Mouse (Mus musculus): Measurements from ENCODE around the gene Arhgef15. TPM values are rescaled to one million over a fixed set of nuclear protein-coding genes. Genes with fewer than 3 reads are reported as not detected.

Gene Arhgef15
- polyA plus RNA-seq, 1 experiment, result 2.6 TPM

- Histone ChIP-seq H3K9me3 (replicated peaks; ENCODE audit: control insufficient read depth, insufficient read depth, low read length, poor library complexity, severe bottlenecking) (no peaks in the 10 kb centered on the region), H3K27me3 (ENCODE audit: control insufficient read depth, insufficient read depth, low read length, poor library complexity, severe bottlenecking) (no peaks in the 10 kb centered on the region), H3K36me3 (ENCODE audit: control insufficient read depth, insufficient read depth, low read length, poor library complexity, severe bottlenecking) (no peaks in the 10 kb centered on the region), H3K4me1 (ENCODE audit: control insufficient read depth, insufficient read depth, low read length) (peaks cover 6% of the 10 kb centered on the region), H3K9ac (ENCODE audit: low read depth, poor library complexity, severe bottlenecking) (no peak overlapping the region), H3K4me3 (ENCODE audit: low read depth, low read length) (no peak overlapping the region), H3K27ac (ENCODE audit: insufficient read depth, low read length) (peak overlapping the region; percentile 49)
- TF ChIP-seq CTCF (IDR thresholded peaks at IDR 0.05; ENCODE audit: low read depth, low read length) (no peak), EP300 (IDR thresholded peaks at IDR 0.05; ENCODE audit: insufficient read depth, low read depth, low read length) (no peak), POLR2A (IDR thresholded peaks at IDR 0.05; ENCODE audit: insufficient read depth, low read length) (no peak)
Measured at GRCm38 (mm10) chr11:68961596-68961995, 4.3 kb upstream of the Arhgef15 start.

DNA sequence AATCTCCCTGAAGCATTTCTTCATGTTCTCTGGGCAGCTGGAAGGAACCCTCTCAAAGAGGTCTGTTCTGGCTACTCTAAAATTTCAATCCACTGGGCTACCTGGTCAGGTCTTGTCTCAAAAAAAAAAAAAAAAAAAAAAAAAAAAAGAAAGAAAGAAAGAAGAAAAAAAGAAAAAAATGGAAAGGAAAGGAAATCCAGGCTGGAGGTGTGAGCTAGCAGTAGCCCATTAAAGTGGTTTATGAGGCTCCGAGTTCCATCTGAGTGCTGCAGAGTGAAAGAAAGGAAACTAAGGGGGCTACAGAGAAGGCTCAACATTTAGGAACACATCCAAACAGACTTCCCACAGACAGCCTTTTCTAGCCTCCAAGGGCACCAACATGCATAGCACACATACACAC is 691 bp upstream of the Arhgef15 start:
- peaks cover 5% of the 10 kb centered on the region for H3K4me1 ChIP-seq (ENCODE audit: control insufficient read depth, insufficient read depth, low read length)
- TF ChIP-seq EP300 (IDR thresholded peaks at IDR 0.05; ENCODE audit: insufficient read depth, low read depth, low read length) (no peak), POLR2A (IDR thresholded peaks at IDR 0.05; ENCODE audit: insufficient read depth, low read length) (no peak), CTCF (IDR thresholded peaks at IDR 0.05; ENCODE audit: low read depth, low read length) (no peak)

GRCm38 (mm10) chr11:68956697-68957096 is 583 bp downstream of the Arhgef15 start:
- Histone ChIP-seq H3K9me3 (replicated peaks; ENCODE audit: control insufficient read depth, insufficient read depth, low read length, poor library complexity, severe bottlenecking) (no peaks in the 10 kb centered on the region), H3K4me3 (ENCODE audit: low read depth, low read length) (peak overlapping the region; percentile 69), H3K27ac (ENCODE audit: insufficient read depth, low read length) (no peak overlapping the region), H3K36me3 (ENCODE audit: control insufficient read depth, insufficient read depth, low read length, poor library complexity, severe bottlenecking) (no peaks in the 10 kb centered on the region), H3K4me1 (ENCODE audit: control insufficient read depth, insufficient read depth, low read length) (peaks cover 3% of the 10 kb centered on the region), H3K9ac (ENCODE audit: low read depth, poor library complexity, severe bottlenecking) (peak overlapping the region; percentile 21; the same call in 1 of the 2 replicates), H3K27me3 (ENCODE audit: control insufficient read depth, insufficient read depth, low read length, poor library complexity, severe bottlenecking) (no peaks in the 10 kb centered on the region)
- TF ChIP-seq CTCF (IDR thresholded peaks at IDR 0.05; ENCODE audit: low read depth, low read length), result no peak
- no peak for TF ChIP-seq EP300 (IDR thresholded peaks at IDR 0.05; ENCODE audit: insufficient read depth, low read depth, low read length)
- no peak for TF ChIP-seq POLR2A (IDR thresholded peaks at IDR 0.05; ENCODE audit: insufficient read depth, low read length)

More for the DNA sequence above, 691 bp upstream of the Arhgef15 start:
- H3K9ac ChIP-seq (ENCODE audit: low read depth, poor library complexity, severe bottlenecking), result 0 out of 2 replicates have a peak overlapping the region, but pooled peaks have one; percentile 21
- H3K9me3 ChIP-seq (replicated peaks; ENCODE audit: control insufficient read depth, insufficient read depth, low read length, poor library complexity, severe bottlenecking), result no peaks in the 10 kb centered on the region
- H3K27me3 ChIP-seq (ENCODE audit: control insufficient read depth, insufficient read depth, low read length, poor library complexity, severe bottlenecking), result no peaks in the 10 kb centered on the region
- no peaks in the 10 kb centered on the region for H3K36me3 ChIP-seq (ENCODE audit: control insufficient read depth, insufficient read depth, low read length, poor library complexity, severe bottlenecking)
- H3K27ac ChIP-seq (ENCODE audit: insufficient read depth, low read length), result no peak overlapping the region
- no peak overlapping the region for H3K4me3 ChIP-seq (ENCODE audit: low read depth, low read length)

- Histone ChIP-seq H3K9me3 (replicated peaks; ENCODE audit: control insufficient read depth, insufficient read depth, low read length, poor library complexity, severe bottlenecking) (no peaks in the 10 kb centered on the region), H3K4me3 (ENCODE audit: low read depth, low read length) (no peak overlapping the region), H3K9ac (ENCODE audit: low read depth, poor library complexity, severe bottlenecking) (peak overlapping the region; percentile 21; the same call in 1 of the 2 replicates), H3K36me3 (ENCODE audit: control insufficient read depth, insufficient read depth, low read length, poor library complexity, severe bottlenecking) (no peaks in the 10 kb centered on the region), H3K4me1 (ENCODE audit: control insufficient read depth, insufficient read depth, low read length) (peaks cover 2% of the 10 kb centered on the region), H3K27me3 (ENCODE audit: control insufficient read depth, insufficient read depth, low read length, poor library complexity, severe bottlenecking) (no peaks in the 10 kb centered on the region), H3K27ac (ENCODE audit: insufficient read depth, low read length) (no peak overlapping the region)
- TF ChIP-seq POLR2A (IDR thresholded peaks at IDR 0.05; ENCODE audit: insufficient read depth, low read length), result no peak
- TF ChIP-seq EP300 (IDR thresholded peaks at IDR 0.05; ENCODE audit: insufficient read depth, low read depth, low read length), result no peak
- no peak for TF ChIP-seq CTCF (IDR thresholded peaks at IDR 0.05; ENCODE audit: low read depth, low read length)
Measured at GRCm38 (mm10) chr11:68956107-68956506, 1.2 kb downstream of the Arhgef15 start.

DNA sequence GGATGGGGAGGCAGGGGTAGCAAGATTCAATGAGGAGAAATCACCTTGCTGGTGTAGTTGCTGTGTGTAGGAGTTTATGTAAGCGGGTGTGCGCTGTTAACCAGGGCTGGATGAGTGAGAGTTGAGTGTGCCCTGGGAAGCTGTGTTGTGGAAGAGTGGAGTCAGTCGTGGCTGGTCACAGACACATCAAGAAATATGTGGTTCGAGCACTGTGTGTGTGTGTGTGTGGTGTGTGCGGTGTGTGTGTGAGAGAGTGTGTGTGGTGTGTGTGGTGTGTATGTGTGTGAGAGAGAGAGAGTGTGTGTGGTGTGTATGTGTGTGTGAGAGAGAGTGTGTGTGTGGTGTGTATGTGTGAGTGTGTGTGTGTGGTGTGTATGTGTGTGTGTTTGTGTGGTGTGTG is 1.8 kb downstream of the Arhgef15 start:
- no peak overlapping the region for H3K4me3 ChIP-seq (ENCODE audit: low read depth, low read length)
- no peaks in the 10 kb centered on the region for H3K27me3 ChIP-seq (ENCODE audit: control insufficient read depth, insufficient read depth, low read length, poor library complexity, severe bottlenecking)
- no peak overlapping the region for H3K9ac ChIP-seq (ENCODE audit: low read depth, poor library complexity, severe bottlenecking)

DNA sequence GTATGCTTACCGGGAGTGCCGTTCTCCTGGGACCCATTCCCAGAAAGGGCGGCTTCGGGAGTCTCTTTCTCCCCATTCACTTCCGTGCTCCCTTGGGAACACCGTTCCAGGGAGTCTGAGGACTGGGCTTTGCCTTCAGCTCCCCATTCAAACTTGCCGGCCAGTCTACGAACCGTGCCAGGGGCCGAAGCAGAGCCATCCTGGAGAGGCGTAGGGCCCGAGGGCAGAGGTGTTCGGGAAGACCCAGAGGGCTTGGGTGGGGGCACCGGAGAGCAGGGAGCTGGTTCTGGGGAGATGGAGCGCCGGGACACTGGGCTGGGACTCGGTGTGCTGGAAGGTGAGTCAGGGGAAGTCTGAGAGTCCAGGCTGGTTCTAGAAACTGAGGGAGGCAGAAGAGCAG is 2.9 kb downstream of the Arhgef15 start:
- Histone ChIP-seq H3K27me3 (ENCODE audit: control insufficient read depth, insufficient read depth, low read length, poor library complexity, severe bottlenecking) (no peaks in the 10 kb centered on the region), H3K4me3 (ENCODE audit: low read depth, low read length) (peak overlapping the region; percentile 76), H3K9ac (ENCODE audit: low read depth, poor library complexity, severe bottlenecking) (peak overlapping the region; percentile 27), H3K27ac (ENCODE audit: insufficient read depth, low read length) (no peak overlapping the region), H3K9me3 (replicated peaks; ENCODE audit: control insufficient read depth, insufficient read depth, low read length, poor library complexity, severe bottlenecking) (no peaks in the 10 kb centered on the region), H3K4me1 (ENCODE audit: control insufficient read depth, insufficient read depth, low read length) (peaks cover 2% of the 10 kb centered on the region), H3K36me3 (ENCODE audit: control insufficient read depth, insufficient read depth, low read length, poor library complexity, severe bottlenecking) (no peaks in the 10 kb centered on the region)
- no peak for TF ChIP-seq CTCF (IDR thresholded peaks at IDR 0.05; ENCODE audit: low read depth, low read length)
- TF ChIP-seq POLR2A (IDR thresholded peaks at IDR 0.05; ENCODE audit: insufficient read depth, low read length), result no peak
- TF ChIP-seq EP300 (IDR thresholded peaks at IDR 0.05; ENCODE audit: insufficient read depth, low read depth, low read length), result no peak

More for the DNA sequence above, 1.8 kb downstream of the Arhgef15 start:
- TF ChIP-seq CTCF (IDR thresholded peaks at IDR 0.05; ENCODE audit: low read depth, low read length) (no peak), EP300 (IDR thresholded peaks at IDR 0.05; ENCODE audit: insufficient read depth, low read depth, low read length) (no peak), POLR2A (IDR thresholded peaks at IDR 0.05; ENCODE audit: insufficient read depth, low read length) (no peak)
- Histone ChIP-seq H3K4me1 (ENCODE audit: control insufficient read depth, insufficient read depth, low read length) (peaks cover 2% of the 10 kb centered on the region), H3K9me3 (replicated peaks; ENCODE audit: control insufficient read depth, insufficient read depth, low read length, poor library complexity, severe bottlenecking) (no peaks in the 10 kb centered on the region), H3K36me3 (ENCODE audit: control insufficient read depth, insufficient read depth, low read length, poor library complexity, severe bottlenecking) (no peaks in the 10 kb centered on the region), H3K27ac (ENCODE audit: insufficient read depth, low read length) (no peak overlapping the region)

All from ES-Bruce4 (cell line).